Mouse (Mus musculus) cortical plate, adult 2 months (tissue): ENCODE measurements around the gene Vmn1r1.

Source experiments
- CTCF ChIP-seq: fragments of 200-500 bp; IDR thresholded peaks from 2 replicates; pipeline ENCODE4 v1.5.1; 2011; ENCODE audit warnings: mild to moderate bottlenecking, control low read depth, low read length; ENCODE audit not compliant: insufficient read depth; ENCODE audit errors: extremely low read depth
- POLR2A ChIP-seq: fragments of 200-500 bp; IDR thresholded peaks from 2 replicates; pipeline ENCODE4 v1.6.1; 2011; ENCODE audit warnings: mild to moderate bottlenecking, low read length, control low read depth; ENCODE audit not compliant: insufficient read depth; ENCODE audit errors: extremely low read depth

GRCm38 (mm10) chr1:182181456-182182305 is 17.4 kb upstream of the Vmn1r1 start:
- TF ChIP-seq CTCF, result no peak
- TF ChIP-seq POLR2A, result no peak
